Mouse (Mus musculus): Measurements from ENCODE around the gene Pycr1.

Gene Pycr1

DNA sequence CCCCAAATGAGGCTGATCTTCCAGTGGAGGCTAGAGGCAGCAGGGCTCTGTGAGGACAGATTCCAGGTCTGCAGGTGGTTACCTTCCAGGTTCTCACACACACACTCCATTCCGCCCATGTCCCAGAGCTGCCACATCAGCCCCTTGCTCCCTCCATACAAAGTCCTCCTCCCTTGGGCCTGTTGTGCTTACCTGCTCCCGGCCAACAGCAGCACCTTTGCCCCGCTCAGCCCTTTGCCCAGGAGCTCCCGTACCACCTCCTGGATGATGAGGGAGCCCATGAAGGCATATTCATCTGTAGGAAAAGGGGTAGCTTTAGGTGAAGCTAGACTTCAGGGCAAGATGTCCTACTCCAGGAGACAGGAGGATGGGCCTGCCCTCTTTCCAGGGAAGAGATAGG lies 13.7 kb upstream of the Pycr1 start:
- in situ Hi-C loops (cut with MboI, MseI), result no loop called here

GRCm38 (mm10) chr11:120654741-120655140 lies 11.2 kb upstream of the Pycr1 start:
- in situ Hi-C loops (cut with MboI, MseI), result no loop called here

GRCm38 (mm10) chr11:120651872-120652271 lies 8.3 kb upstream of the Pycr1 start:
- in situ Hi-C loops (cut with MboI, MseI), result no loop called here

- in situ Hi-C loops (cut with MboI, MseI), result no loop called here
These were observed 4.5 kb upstream of the Pycr1 start, which contains the start of gene Myadml2 for GRCm38 (mm10) chr11:120648001-120648476. Gene Myadml2 (minus strand): TSS chr11:120648158.

DNA sequence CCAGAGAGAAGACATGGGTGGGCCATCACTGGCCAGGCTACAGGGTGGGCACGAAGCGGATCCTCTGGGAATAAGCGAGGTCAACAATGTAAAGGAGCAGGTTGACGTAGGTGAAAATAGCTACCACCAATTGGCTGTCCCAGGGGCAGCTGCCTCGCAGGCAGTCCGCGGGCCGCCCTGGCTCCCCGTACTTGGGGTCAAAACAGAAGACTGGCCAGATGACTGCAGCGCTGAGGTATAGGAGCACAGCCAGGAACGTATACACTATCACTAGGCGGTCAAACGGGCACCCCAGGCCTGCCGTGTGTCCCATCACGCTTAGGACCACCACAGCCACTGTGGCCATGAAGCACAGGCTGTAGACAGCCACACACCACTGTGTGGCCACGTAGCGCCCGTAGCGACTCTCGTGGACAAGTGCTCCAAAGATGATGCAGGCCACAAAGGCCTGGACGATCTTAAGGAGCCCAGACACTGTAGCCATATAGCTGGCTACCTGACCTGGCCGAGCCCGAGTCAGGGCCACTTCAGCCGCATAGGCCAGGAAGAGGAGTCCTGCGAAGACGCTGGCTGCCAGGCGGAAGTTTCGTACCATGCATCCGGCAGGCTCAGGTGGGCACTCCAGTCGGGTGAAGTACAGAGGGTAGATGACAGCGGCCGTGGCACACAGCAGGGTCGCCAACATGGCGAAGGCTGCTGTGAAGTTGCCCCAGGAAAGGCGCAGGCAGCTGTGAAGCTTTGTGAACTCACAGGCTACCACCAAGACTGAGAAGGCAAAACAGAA lies 3.7 kb upstream of the Pycr1 start:
- in situ Hi-C loops (cut with MboI, MseI), result no loop called here

DNA sequence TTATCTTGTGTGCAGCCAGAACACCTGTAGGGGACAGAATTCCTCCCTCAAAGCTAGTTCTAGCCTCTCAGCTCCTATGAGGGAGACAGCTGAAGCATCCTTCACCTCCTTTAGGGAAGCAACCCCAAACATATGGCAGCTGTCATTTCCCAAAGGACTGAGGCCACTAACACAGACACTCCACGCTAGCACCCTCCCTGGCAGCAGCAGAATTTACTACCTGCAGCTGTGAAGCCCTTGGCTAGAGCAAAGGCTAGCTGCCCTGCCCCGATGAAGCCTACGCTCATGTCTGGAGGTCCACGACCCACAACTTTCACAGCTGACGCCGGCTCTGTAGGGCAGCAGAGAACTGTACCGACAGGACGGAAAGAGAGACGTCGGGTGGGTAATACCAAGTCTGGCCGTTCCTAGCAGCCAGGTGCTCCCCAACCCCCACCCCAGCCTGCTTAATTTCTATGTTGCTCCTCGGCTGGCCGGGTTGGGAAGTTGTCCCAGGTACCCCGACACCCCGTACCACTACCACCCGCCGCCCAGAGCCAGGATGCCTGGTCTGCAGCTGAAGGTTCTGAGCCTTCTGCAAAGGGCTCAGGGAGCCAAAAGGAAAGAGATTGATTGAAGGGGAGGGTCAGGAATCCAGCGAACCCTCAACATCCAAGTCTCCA lies 499 bp downstream of the Pycr1 start:
- in situ Hi-C loops (cut with MboI, MseI), result no loop called here

- in situ Hi-C loops (cut with MboI, MseI), result no loop called here
These were observed 1.7 kb downstream of the Pycr1 start for GRCm38 (mm10) chr11:120641869-120642268.

GRCm38 (mm10) chr11:120641255-120641654 lies 2.3 kb downstream of the Pycr1 start:
- in situ Hi-C loops (cut with MboI, MseI), result no loop called here

GRCm38 (mm10) chr11:120634810-120635209 lies 8.8 kb downstream of the Pycr1 start:
- in situ Hi-C loops (cut with MboI, MseI), result no loop called here

DNA sequence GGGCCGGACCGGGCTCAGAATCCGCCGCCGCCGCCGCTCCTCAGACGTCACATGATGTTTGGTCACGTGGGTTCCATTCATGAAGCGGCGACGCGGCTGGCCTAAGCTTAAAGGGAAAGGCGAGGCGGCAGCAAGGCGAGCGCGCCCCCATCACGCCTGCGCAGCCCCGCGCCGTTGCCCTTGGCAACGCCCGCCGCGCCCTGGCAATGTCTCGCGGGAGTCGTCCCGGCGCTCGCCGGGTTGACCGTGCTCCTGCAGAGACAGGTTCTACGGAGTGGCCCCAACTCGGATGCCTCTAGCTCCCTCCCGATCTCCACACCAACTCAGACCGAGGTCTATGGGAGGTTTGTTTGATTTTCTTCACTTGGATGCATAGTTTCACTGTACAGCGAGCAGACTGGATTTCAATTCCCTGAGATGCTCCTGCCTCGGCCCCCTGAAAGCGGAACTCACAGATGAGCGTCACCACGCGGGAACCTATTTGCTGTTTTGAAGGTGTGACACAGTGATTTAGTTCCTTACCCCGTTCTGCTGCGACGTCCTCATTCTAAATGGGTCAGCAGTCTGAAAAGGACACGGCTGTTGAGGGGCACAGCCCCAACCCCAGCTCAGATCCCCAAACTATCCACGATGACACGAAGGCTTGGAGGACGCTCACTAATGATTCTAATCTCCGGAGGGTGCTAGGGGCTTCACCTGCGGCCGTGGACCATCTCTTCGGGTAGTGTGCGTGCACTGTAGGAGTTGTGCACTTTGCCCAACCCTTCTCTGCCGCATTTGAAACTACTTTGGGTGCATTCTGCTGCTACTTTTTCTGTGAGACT lies 9.8 kb downstream of the Pycr1 start, which contains the start of gene Mafg:
Gene Mafg, minus strand, starts transcription at position 81 of the 824 bp plus-strand sequence.
- in situ Hi-C loops (cut with MboI, MseI), result no loop called here

GRCm38 (mm10) chr11:120632559-120633519 lies 10.7 kb downstream of the Pycr1 start:
- in situ Hi-C loops (cut with MboI, MseI), result no loop called here

GRCm38 (mm10) chr11:120631726-120632448 lies 11.7 kb downstream of the Pycr1 start:
- in situ Hi-C loops (cut with MboI, MseI), result no loop called here

GRCm38 (mm10) chr11:120630881-120631725 lies 12.5 kb downstream of the Pycr1 start:
- in situ Hi-C loops (cut with MboI, MseI), result no loop called here

GRCm38 (mm10) chr11:120630401-120630871 lies 13.1 kb downstream of the Pycr1 start:
- in situ Hi-C loops (cut with MboI, MseI), result no loop called here

DNA sequence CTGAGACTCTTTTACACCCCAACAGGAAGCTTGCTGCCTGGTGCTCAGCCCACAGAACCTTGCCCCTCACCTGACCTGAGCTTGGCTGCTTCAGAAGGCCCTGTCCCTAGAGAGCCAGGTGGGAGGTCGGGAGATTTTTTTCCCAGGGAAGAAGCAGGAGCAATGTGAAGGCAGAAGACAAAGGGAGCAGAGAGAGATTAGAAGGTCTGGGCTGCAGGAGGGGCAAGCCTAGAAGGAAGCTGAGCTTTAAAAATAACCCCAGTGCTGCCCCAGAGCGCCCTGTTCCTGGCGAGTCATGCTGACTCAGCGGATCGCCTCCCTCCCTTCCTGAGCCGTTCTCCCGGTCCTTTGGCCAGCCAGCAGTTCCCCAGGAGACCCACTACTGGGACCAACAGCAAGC lies 13.7 kb downstream of the Pycr1 start:
- in situ Hi-C loops (cut with MboI, MseI), result no loop called here

DNA sequence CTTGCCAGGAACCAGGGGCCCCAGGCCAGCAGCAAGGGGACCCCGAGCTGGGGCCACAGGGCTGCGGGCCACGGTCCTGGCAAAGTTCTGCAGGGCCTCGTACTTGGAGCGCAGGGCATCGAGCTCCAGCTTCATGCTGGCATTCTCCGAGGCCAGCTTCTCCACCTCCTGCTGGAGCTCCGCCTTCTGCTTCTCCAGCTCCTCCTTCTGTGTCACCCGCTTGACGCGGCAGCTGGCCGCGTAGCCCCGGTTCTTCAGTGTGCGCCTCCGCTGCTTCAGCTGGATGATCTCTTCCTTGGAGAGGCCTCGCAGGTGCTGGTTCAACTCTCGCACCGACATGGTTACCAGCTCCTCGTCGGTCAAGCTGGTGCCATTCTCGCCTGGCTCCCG lies 14.2 kb downstream of the Pycr1 start:
- in situ Hi-C loops (cut with MboI, MseI), result no loop called here

DNA sequence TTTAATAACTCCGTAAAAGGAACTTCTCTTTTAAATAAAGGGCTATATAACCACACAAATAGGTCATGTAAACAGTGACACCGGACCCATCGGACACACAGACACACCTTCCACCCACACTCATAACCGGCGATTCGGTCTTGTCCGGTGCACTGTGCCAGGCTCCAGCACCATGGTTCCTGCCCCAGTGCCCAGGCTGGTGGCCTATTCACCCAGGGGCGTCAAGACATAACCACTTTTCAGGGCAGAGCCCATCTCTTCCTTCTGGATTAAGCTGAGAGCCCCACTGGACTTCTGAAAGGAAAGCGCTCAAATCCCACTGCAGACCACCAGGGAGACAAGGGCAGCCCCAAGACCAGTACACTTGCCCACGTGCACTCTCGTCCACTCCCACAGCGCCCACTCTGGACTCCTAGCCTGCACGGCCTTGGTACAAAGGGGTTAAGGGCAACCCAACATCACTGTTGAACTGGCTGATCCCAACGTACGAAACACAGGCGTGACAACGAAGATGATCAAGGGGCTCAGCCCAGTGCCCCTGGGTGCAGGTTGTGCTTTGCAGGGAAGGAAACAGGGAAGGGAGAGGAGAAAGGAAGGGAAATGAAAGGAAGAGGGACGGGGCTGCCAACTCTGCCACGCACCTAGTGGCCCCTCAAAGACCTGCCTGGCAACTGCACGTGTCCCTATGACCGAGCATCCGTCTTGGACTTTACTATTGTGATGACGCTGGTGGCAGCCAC lies 14.8 kb downstream of the Pycr1 start:
- in situ Hi-C loops (cut with MboI, MseI), result no loop called here

All from T-helper 1 cell (primary cell).